Mouse (Mus musculus) kidney, postnatal 10 days (tissue): ENCODE data around the gene Efcab9.

Experiments
- DNase-seq: peaks from one replicate; pipeline ENCODE4 v3.0.0; 2021; ENCODE audit warnings: mixed read lengths

The Efcab9 gene

DNA sequence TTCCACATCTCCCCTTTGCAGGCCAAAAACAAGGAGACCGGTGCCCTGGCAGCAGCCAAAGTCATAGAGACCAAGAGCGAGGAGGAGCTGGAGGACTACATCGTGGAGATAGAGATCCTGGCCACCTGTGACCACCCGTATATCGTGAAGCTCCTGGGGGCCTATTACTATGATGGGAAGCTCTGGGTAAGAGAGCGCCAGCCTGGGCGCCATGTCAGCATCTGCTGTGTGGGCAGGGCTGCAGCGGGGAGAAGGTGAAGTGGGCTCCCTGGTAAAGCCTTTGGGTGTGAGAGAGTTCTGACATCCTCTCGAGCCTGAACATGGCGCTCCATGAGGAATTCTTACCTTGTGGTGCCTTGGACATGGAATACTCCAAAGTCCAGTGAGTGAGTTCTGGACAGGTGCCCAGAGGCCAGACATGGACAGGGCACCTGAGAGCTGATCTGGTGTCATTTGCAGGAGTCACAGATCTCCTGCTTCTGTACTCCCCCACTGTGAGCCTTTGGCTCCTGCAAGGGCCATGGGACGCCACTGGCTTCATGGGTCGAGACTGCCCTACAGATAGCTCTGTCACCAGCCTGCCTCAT, 23.3 kb upstream of the Efcab9 start:
- no peak for DNase-seq

DNA sequence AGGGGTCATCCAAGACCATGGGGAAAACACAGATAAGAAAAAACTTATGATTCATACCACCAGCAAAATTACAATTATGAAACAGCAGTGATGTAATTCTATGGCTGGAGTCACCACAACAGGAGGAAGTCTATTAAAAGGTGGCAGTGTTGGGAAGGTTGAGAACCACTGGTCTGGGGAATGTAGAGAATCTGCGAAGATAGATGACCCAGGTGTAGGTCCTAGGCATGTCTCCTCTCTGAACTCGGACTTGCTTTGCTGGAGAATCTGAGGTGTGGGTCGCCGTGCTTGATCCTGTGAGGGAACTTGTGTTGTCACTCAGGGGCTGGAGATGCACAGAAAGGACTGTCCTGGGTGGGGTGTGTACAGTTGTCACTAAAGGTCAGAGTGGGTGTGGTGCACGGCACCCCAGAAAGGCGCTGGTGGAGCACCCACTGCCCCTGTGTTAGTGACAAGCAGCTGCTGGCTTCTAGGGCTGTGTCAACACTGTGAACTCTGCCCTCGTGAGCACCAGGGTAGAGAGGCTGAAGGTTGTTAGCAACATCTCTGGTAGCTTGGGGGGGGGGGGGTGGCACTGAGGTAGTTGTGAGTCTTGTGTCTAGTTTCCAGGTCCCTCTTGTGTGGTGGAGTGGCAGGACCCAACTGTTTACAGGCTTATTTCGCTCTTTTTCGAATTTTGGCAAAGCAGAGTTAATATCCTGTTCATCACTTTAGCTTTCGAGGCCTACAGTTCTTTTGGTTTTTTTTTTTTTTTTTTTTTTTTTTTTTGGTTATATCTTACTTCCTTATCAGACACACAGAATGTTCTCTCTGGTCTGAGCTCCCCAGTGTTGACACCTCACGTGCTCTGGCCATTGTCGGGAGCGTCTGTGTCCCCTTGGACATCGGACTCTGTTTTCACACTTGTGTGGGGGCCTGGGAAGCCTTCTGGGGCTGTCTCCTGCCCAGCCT, 22.5 kb upstream of the Efcab9 start:
- DNase-seq: no peak

DNA sequence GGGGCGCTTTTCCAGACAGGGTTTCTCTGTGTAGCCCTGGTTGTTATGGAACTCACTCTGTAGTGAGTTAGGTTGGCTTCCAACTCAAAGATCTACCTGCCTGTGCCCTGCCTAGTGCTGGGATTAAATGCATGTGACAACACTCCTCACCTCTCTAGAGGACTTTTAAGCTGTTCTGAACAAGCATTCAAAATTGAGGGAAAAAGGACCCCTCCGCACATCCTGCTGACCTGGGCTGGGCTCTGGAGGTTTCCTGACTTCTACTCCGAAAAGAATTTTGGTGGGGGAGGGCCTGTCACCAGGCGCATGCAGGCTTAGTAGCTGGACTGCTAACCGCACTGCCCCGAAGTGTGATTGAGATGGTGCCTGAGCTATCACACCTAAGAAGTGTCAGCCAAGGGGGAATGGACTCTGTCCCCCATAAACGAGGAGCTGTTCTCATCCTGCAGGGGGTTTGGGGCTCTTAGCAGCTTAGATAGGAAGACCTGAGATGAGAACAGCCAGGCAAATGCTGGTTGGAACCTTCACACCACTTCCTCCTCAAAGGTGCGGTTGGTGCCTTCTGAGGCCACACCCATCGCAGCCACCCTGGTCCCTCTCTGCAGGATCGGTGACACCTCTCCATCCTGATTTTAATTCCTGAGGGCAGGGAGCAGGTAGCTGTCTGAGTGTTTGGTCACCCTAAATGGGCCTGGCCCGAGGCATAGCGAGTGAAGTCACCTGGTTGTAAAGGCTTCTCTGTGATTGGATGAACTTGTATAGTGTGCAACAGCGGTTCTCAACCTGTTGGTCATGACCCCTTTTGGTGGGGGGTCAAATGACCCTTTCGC, 21.6 kb upstream of the Efcab9 start:
- DNase-seq: no peak

DNA sequence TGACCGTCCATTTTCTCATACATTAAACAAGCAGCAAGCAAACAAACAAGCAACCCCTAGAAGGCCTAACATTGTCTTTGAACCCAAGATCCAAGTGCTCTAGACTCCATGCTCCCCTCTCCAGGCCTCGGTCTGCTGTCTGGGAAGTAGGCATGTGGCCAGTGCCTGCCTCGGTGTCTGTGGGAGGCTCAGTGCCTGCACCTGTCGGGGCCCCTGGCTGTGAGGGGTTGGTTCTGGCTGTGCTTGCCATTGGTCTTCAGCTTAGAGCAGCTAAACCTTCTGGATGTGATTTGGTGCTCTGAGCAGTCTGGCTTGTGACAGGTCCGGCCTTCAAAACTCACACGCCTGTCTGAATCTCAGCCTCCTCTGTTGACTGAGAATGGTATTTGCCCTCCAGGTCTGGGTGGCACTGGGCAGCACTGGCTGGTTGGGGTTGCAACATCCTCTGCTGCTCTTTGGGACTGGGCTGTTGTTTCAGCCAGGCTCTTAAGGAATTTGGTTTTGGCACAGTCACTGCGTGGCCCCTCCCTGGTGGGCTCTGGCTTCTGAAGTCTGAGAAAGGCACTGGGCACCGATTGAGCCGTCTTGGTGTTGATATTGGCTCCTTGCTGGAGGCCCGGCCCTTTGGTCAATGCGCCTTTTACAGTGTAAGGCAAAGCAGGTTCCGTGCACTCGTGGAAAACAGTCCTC, 20.7 kb upstream of the Efcab9 start:
- peak; percentile 57 for DNase-seq

DNA sequence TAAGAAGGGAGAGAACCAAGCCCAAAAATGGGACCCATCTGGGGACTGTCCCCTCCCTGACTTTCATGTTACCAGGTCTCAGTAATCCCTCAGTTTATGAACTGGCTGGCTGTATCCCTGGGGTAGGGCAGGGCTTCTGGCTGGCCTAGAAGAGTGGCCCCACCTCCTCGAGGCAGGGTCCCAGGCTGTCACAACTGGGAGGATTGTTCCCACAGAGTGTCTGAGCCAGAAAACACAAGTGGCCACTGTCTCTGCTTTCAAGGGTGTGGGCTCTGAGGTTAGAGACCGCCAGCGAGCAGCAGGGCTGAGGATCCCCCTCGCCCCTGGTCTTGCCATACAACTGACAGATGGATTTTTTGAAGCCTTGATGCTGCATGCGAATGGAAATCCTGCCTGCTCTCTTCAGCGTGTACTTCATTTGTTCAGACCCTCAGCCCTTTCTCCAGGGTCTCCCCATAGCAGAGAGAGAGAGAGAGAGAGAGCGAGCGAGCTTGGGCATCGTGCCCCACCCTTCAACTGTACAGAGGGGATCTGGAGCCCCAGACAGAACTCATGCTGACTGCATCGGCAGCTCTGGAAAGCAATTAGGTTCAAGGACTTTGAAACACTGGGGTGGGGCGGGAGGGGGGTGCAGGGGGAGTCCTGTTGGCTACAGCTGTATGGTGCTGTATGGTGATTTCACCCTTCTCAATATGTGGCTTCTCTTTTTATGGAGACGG, 19.9 kb upstream of the Efcab9 start:
- no peak for DNase-seq

GRCm38 (mm10) chr11:32551056-32551455, 19.2 kb upstream of the Efcab9 start:
- DNase-seq: no peak

- no peak for DNase-seq
Measured at GRCm38 (mm10) chr11:32550102-32550501, 18.2 kb upstream of the Efcab9 start.

- no peak for DNase-seq
Measured at GRCm38 (mm10) chr11:32549236-32549635, 17.4 kb upstream of the Efcab9 start.

DNA sequence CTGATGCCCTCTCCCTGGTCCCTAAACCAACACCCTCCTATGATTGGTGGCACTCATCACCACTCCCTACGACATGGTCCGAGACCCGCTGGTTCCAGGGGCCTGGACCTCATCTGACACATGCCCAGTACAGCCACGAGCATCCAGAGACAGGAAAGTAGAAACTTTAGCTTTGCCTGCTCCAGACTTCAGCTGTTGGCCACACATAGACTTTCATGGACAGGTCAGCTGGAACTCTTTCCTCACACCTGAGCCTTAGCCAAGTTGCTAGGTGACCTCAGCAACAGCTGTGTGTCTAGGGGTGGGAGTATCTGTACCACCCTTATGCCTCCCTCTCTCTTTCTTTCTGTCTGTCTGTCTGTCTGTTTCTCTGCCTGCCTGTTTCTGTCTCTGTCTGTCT, 16.4 kb upstream of the Efcab9 start:
- no peak for DNase-seq

GRCm38 (mm10) chr11:32547391-32547947, 15.6 kb upstream of the Efcab9 start:
- DNase-seq: no peak

GRCm38 (mm10) chr11:32546483-32546882, 14.6 kb upstream of the Efcab9 start:
- no peak for DNase-seq

- no peak for DNase-seq
Measured at GRCm38 (mm10) chr11:32545605-32546004, 13.7 kb upstream of the Efcab9 start.

DNA sequence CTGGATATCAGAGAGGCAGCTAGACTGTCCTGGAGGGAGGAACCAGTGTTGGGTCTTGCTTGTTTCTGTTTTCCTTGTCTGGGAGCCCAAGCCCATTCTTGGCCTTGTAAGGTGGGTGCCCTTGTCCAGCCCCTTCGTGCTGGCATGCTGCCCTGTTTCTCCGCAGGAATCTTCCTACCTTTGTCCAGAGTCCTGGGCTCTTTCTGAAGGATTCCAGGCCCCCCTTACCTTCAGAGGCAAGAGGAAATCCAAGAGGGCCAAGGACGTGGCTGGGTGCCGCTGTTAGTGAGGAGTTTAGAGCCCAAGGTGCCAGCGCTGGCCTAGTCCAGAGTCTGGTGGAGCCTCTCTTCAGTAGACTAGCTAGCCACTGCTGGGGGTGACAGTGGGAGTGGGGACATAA, 12.6 kb upstream of the Efcab9 start:
- DNase-seq: no peak

DNA sequence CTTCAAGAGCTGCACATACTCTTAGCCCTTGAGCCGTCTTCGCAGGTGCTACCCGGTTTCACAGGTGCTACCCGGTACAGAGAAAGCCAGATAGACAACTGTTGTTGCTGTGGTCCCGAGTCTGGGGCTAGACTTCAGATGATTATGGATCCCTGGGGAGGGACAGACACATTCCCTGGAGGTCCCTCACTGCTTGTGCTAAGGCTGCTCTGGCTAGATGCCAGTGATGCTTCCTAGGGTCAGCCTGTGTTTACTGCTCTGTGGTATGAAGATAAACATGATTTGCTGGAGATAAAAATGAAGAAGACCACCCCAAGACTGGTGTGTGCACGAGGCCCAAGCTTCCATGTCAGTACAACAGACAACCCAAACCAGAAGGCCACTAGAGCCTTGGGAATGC, 12.2 kb upstream of the Efcab9 start:
- peak; percentile 61 for DNase-seq

DNA sequence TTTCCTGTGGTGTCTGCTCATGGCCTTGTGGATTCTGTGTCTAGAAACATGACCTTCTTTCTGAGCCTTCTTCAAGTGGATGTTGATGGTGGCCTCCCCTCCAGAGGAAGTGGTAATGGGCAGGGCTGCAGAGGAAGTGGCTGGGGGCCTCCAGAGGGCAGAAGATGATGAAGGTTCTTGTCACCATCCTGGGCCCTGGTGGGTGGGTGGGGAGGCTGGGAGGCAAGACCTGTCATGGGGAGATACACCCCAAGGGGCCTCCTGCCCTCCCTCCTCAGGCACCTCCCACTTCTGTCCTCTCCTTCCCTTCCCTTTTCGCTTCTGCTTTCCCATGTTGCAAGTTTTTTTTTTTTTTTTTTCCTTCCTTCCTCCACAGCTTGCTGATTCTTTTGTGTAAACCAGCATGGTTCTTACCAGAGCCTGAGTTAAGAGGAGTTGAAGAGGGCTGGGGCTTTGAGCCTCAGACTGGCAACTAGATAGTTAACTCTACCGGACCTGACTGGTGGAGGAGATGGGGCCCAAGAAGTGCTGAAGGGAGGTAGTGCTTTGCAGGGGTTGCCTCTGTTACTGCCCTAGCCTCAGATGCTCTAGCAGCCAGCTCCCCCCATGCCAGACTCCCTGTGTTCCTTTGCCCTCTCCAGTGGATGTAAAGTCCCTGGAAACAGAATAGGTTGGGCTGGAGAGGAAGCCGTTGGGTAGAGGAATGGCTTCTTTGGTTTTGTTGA, 11.0 kb upstream of the Efcab9 start:
- no peak for DNase-seq

DNA sequence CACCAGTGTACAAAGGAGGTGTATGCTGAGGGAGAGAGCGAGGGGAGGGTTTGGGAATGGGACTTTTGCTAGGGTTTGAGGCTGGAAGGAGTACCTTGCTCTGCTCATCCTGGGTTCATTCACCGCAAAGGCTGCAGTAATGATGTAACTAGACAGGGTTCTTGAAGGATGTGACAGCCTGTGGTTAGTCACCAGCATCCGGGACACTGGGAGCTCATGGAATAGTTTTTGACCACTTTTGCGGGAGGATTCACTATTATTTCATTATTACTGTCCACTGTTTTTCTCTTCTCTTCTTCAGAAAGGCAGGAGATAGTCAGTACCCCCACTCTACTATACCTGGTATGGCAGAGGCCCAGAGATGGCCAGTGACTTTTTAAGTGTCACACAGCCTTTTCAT, 10.3 kb upstream of the Efcab9 start:
- DNase-seq: no peak

DNA sequence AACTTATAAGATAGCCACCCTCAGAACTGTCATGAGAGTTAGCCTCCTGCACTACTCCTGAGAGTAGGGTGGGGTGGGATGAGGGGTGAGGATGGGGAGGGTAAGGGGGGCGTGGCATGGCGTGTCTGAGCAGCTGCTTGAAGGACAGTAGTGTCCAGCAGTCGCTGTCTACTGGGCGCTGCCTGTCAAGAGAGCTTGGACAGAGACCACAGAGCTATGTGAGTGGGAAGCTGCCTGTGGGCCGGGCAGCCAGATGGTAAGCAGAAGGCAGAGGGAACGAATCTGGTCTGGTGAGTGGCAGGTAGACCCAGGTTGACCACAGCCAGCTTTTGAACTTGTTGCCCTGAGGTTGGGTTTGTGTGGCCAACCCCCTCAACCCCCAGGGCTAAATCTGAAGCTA, 8.6 kb upstream of the Efcab9 start:
- no peak for DNase-seq

GRCm38 (mm10) chr11:32539717-32540116, 7.8 kb upstream of the Efcab9 start:
- no peak for DNase-seq

GRCm38 (mm10) chr11:32538846-32539245, 7.0 kb upstream of the Efcab9 start:
- no peak for DNase-seq

DNA sequence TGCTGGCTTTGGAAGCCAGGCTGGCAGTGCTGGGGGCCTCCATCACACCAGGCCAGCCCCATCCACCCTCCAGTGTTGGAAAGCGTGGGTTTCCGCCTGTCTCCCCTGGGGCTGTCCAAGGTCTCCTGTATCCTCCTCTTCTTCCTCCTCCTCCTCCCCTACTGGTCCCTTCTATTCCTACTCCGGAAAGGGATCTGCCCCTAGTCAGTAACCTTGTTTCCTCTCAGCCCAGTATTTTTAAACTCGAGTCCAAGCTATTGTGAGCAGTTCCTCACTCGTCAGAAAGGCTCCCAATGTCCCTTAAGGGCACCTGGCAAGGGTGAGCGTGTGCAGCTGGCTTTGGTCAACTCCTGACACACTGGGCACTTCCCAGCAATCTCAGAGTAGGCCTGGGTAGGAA, 6.6 kb upstream of the Efcab9 start:
- DNase-seq: peak; percentile 65

GRCm38 (mm10) chr11:32536954-32537353, 5.1 kb upstream of the Efcab9 start:
- DNase-seq: no peak
